In genomic region chr3:65959416-65960001, GRCm38 (mm10) we compare ENCODE assay signal across 8 mouse cellular contexts. TPM values are rescaled to one million over a fixed set of nuclear protein-coding genes. Genes with fewer than 3 reads are reported as not detected.
DNase-seq lines count a peak whose midpoint lies in the region; ATAC-seq and TF ChIP-seq lines count a peak whose summit lies in the region.

No protein-coding gene starts in this region.

- peak overlapping the region; percentile 93 for H3K4me3 ChIP-seq in liver, embryonic 11.5 days (ENCODE audit: low read depth, low read length)
- H3K4me3 ChIP-seq in embryonic fibroblast, embryonic 13.5 days (ENCODE audit: insufficient read depth, low read length): 0 out of 2 replicates have a peak overlapping the region, but pooled peaks have one; percentile 60
- peak overlapping the region; percentile 80 for H3K4me3 ChIP-seq in limb, embryonic 10.5 days
- peak overlapping the region; percentile 97; the same call in 1 of the 2 replicates for H3K4me3 ChIP-seq in neural tube, embryonic 13.5 days

- no peak for DNase-seq in liver, embryonic 11.5 days (ENCODE audit: low spot score)
- DNase-seq in liver: no peak
- no peak for DNase-seq in limb, embryonic 10.5 days (ENCODE audit: low spot score)
- DNase-seq in yolk sac, embryonic 10.5 days (ENCODE audit: low spot score): no peak
- DNase-seq in embryo, embryonic 11 days: no peak
- DNase-seq in lung, adult 18-20 months: no peak

- peaks cover 12% of the 10 kb centered on the region for H3K36me3 ChIP-seq in liver, embryonic 11.5 days (ENCODE audit: control insufficient read depth, insufficient read depth, low read length)
- peaks cover 26% of the 10 kb centered on the region for H3K36me3 ChIP-seq in limb, embryonic 10.5 days
- peaks cover 13% of the 10 kb centered on the region for H3K36me3 ChIP-seq in neural tube, embryonic 13.5 days

- peak overlapping the region; percentile 99 for H3K27ac ChIP-seq in liver, embryonic 11.5 days (ENCODE audit: low read depth, low read length)
- H3K27ac ChIP-seq in embryonic fibroblast, embryonic 13.5 days (ENCODE audit: insufficient read depth, low read length): peak overlapping the region; percentile 94
- H3K27ac ChIP-seq in limb, embryonic 10.5 days: peak overlapping the region; percentile 98; the same call in 1 of the 2 replicates
- no peak overlapping the region for H3K27ac ChIP-seq in neural tube, embryonic 13.5 days (replicated peaks)

- H3K27me3 ChIP-seq in liver, embryonic 11.5 days (replicated peaks; ENCODE audit: control insufficient read depth, insufficient read depth, low read length): no peaks in the 10 kb centered on the region
- H3K27me3 ChIP-seq in limb, embryonic 10.5 days (ENCODE audit: low read depth, poor library complexity, severe bottlenecking): no peaks in the 10 kb centered on the region
- no peaks in the 10 kb centered on the region for H3K27me3 ChIP-seq in neural tube, embryonic 13.5 days

- TF ChIP-seq CTCF in embryonic fibroblast, embryonic 13.5 days (IDR thresholded peaks at IDR 0.05; ENCODE audit: borderline replicate concordance, insufficient read depth, low read length): no peak

- H3K4me1 ChIP-seq in liver, embryonic 11.5 days (replicated peaks; ENCODE audit: control insufficient read depth, insufficient read depth, low read length): peaks cover 38% of the 10 kb centered on the region
- peaks cover 5% of the 10 kb centered on the region for H3K4me1 ChIP-seq in embryonic fibroblast, embryonic 13.5 days (ENCODE audit: control insufficient read depth, insufficient read depth, low read length)
- peaks cover 30% of the 10 kb centered on the region for H3K4me1 ChIP-seq in limb, embryonic 10.5 days
- peaks cover 33% of the 10 kb centered on the region for H3K4me1 ChIP-seq in neural tube, embryonic 13.5 days (replicated peaks)

- no peak for TF ChIP-seq POLR2A in embryonic fibroblast, embryonic 13.5 days (IDR thresholded peaks at IDR 0.05; ENCODE audit: low read depth, low read length)

- WGBS in liver, embryonic 11.5 days: 79% methylated on average over 3 of the region's 3 CpGs
- WGBS in limb, embryonic 10.5 days: 92% methylated on average over 3 of the region's 3 CpGs
- 86% methylated on average over 3 of the region's 3 CpGs for WGBS in neural tube, embryonic 13.5 days

- peak overlapping the region; percentile 64 for H3K4me2 ChIP-seq in liver, embryonic 11.5 days
- peak overlapping the region; percentile 91 for H3K4me2 ChIP-seq in neural tube, embryonic 13.5 days

- no peaks in the 10 kb centered on the region for H3K9me3 ChIP-seq in liver, embryonic 11.5 days (ENCODE audit: control insufficient read depth, low read length)
- H3K9me3 ChIP-seq in limb, embryonic 10.5 days (replicated peaks): no peaks in the 10 kb centered on the region
- H3K9me3 ChIP-seq in neural tube, embryonic 13.5 days: no peaks in the 10 kb centered on the region

- no peak for ATAC-seq in liver, embryonic 11.5 days (replicated peaks; ENCODE audit: low FRiP score)
- ATAC-seq in neural tube, embryonic 13.5 days (ENCODE audit: low read depth): no peak

- H3K9ac ChIP-seq in liver, embryonic 11.5 days (ENCODE audit: low read depth, low read length): peak overlapping the region; percentile 97
- H3K9ac ChIP-seq in neural tube, embryonic 13.5 days: peak overlapping the region; percentile 100

RNA-seq across cellular contexts. Expression of gene Ccnl1, which starts 1.5 kb away (rescaled TPM):
- 107 TPM in 2 replicates for polyA plus RNA-seq in liver, embryonic 11.5 days (2014; fragmentation: Nextera tagmentation; extraction: Ambion mirVana)
- 94.5 and 115 TPM in 2 replicates for polyA plus RNA-seq in embryonic fibroblast, embryonic 13.5 days (2011; ENCODE audit: insufficient read length, low read depth, missing spikeins)
- polyA plus RNA-seq in limb, embryonic 10.5 days (2016; fragmentation: Nextera tagmentation; extraction: Ambion mirVana): 93.2 and 115 TPM in 2 replicates
- polyA plus RNA-seq in neural tube, embryonic 13.5 days (2015; fragmentation: Nextera tagmentation; extraction: Ambion mirVana): 75.1 and 83.6 TPM in 2 replicates
